Mouse (Mus musculus): ENCODE results near the gene Rcc1l.

The Rcc1l gene

DNA sequence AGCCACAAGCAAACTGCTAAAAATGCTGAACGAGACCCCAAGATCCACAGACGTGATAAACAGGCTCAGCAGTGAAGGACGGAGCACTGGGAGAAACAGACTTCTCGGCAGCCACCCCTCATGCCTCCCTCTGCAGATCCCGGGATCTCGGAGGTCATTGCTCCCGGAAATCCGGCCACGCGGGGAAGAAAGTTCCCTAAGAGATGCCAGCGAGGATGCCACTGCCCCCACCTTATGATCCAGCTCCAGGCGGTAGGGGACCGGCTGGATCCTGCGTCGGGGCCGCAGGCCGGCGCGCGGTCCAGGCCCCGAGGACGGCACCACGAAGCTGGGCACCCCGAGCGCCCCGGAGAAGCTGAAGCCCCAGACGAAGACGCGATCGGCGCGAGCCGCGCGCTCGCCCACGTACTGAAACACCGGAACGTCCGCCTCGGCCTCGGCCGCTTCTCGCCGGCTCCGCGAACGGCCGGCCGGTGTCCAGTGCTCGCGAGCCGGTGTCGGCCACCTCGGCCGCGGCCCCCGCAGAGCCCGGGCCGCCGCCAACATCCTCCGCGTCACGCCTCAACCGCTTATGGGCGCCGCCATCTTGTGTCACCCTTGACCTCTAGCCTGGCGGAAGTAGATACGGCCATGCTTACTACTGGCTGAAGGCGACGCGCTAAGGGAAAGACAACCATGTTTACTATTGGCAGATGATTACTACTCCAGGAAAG lies at the start of gene Rcc1l:
Rcc1l (minus strand) TSS at position 606 of the 713 bp plus-strand sequence.
- DNase-seq (ENCODE audit: low read depth): peak; percentile 79

DNA sequence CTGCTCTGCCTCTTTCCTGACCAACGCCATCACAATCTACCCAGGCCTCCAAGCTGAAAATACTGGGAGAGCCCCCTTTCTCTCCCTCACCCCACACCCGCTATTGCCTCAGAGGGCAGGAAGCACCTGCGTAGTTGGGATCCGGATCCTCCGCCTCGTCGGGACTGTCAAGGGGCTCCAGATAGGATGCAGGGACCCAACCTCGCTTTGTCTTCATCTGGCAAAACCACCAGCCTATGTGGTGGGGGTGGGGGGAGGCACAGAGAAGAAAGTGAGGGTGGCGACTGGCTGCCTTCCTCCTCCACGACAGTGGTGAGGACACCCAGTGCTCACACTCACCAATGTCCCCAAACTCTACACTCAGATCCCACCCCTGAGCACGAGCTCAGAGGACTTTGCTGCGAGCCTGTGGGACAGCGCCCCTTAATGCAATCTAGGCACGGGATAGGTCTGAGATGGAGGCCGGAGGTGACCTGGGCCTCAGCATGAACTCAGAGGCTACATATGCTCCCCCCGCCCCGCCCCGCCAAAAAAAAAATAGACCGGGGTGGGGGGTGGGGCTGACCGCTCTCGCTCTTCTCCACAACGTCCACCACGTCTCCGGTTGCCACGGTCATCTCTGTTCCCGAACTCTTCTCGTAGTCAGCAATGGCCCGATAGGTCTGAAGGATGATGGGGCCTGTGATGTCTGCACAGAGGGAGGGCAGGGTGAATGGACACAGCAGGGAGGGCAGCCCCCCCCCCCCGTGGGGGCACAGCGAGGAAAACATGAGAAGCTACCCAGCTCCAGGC lies 48.7 kb upstream of the Rcc1l start:
- DNase-seq (ENCODE audit: low read depth): no peak

DNA sequence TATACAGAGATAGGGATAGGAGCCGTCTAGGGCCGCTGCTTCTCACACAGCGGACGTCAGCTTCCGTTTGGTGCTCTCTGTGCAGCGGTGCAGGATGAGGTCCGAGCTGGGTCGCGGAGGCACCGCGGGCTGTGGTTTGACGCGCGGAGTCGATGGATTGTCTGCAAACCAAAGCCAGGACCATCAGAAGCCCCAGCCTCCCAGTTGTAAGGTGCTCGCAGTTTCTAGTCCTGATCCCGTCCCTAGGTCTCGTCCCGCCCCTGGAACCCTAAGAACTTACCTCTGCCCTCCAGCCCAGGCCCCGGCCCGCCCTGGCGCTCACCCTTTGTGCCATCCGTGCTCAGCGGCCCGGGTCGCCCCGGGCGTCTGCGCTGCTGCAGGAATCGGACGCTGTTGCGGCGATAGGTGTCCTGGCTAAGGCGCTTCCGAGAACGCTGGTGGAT lies 45.2 kb upstream of the Rcc1l start:
- no peak for DNase-seq (ENCODE audit: low read depth)

DNA sequence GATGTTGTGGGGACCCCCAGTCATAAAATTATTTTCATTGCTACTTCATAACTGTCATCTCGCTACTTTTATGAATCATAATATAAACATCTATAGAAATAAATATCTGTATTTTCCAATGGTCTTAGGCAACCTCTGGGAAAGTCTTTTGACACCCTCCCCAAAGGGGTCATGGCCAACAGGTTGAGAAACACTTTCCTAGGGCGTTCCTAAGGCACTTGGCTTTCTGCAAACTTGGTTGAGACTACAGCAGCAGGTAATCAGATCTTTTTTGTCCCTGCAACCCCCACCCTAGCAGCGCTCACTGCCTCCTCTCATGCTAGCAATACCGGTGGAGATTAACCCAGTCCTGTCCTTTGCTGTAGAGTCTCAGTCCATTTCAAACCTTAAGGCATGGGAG lies 44.7 kb upstream of the Rcc1l start:
- no peak for DNase-seq (ENCODE audit: low read depth)

DNA sequence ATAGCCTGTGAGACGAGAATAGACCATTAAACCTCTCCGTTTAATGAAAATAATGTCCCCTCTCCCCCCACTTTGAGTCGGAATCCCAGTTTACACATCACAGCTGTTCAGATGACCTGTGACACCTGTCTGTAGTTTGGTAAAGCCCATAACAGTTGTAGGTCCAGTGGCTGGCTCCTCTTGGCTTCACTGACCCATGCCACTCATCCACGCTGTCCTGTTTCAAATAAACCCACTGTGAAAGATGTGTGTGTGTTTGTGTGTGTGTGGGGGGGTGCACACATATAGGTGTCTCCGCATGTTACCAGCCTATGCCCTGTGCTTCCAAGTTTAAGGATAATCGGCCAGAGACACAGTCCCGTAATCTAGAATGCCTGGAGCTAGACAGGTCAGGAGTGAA lies 41.3 kb upstream of the Rcc1l start:
- no peak for DNase-seq (ENCODE audit: low read depth)

DNA sequence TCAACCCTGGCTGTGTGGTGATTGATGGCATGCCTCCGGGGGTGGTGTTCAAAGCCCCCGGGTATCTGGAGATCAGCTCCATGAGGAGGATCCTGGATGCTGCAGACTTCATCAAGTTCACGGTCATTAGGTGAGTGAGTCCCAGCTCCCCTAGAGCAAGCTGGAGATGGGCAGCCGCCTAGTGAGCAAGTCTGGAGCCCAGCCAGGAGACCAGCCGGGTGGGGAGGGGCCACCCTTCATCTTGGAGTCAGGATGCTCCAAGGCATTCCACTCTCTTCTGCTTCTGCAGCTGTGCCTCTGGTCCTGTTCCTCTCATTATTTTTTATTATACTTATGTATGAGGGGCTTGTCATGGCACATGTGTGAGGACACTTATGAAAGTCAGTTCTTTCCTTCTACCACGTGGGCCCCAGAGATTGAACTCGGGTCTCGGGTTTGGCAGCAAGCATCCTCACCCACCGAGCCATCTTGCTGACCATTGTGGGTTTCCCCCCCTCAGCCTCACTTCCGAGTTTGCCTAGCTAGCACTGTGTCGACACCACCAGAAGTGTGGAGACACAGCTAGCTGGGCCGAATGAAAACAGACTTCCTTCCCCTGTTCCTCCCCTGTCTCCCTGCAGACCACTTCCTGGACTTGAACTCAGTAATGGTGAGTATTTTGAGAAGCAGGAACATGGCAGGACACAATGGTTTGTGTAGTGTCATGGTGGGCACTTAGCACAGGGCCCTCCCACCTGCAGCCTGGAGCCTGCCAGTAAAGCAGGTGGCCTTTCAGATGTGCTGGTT lies 37.6 kb upstream of the Rcc1l start:
- no peak for DNase-seq (ENCODE audit: low read depth)

DNA sequence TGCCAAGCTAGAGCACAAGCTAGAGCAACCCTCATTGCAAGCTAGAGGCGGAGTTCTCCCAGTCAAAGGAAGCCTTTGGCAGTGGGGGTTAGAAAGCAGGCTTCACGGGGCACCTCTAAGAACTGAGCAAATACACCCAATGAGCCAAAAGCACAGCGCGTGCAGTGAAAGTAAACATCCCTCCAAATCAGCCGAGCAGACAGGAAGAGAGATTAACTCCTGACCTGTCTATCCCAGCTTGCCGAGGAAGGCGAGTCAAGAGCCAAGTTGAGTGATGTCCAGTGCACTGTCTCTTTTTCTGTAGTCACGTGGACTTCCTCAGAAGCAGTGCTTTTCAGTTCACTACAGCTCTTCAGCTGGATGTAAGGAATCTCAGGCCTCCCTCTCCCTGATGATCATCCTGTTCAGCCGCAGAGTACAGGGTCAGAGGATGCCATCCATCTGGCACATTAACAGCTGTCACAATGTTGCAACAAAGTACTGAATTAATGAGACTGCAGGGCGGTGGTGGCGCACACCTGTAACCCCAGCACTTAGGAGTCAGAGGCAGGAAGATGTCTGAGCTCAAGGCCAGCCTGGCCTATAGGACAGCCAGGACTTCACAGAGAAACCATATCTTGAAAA lies 33.5 kb upstream of the Rcc1l start:
- DNase-seq (ENCODE audit: low read depth): no peak

DNA sequence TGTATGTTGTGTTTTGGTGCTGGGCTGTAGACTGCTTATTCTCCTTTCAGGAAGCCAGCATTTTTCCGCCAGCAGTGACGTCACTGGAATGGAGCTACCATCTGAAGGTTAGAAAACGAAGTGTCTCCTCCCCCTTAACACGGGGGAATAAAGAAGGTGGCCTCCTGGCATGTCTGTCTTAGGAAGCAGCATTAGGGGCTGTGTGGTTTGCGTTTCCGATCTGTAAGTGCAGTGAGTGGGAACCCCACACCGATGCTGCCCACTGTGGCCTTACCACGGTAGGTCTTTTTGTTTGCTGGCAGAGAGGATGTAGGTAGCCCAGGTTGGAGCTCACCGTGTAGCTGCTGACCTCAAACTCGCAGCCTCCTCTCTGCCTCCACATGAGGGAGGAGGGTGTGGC lies 30.1 kb upstream of the Rcc1l start:
- DNase-seq (ENCODE audit: low read depth): no peak

DNA sequence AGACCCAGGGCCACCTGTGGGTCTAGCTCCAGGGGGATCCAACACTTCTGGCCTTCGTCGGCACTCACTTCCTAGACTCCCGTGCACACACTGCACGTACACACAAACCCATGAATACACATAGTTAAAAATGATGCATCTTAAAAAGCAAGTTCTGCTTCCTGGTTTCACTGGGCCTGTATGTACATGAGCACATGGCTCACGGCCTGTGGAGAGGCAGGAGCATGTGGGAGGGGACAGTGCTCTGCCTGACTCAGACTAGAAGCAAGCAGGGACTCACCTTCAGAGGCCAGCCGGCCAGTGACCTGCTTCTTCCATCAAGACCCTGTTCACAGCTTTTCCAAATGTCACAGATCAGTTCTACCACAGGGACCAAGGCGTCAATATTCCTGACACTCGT lies 17.1 kb upstream of the Rcc1l start:
- DNase-seq (ENCODE audit: low read depth): no peak

DNA sequence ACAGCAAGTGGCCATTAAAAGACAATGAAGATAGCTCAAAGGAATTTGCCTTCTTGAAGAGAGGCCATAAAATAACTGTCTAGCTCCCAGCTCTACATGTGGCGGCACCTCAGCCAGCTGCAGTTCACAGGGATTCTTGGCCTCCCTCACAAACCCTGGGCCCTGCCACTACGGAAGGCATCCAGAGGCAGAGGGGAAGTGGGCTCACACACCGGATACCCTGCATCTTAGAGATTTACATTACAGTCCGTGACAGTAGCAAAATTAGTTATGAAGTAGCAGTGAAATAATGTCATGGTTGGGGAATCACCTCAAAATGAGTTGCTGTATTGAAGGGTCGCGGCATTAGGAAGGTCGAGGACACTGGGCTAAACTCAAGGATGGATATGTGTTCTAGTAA lies 12.0 kb upstream of the Rcc1l start:
- DNase-seq (ENCODE audit: low read depth): no peak

DNA sequence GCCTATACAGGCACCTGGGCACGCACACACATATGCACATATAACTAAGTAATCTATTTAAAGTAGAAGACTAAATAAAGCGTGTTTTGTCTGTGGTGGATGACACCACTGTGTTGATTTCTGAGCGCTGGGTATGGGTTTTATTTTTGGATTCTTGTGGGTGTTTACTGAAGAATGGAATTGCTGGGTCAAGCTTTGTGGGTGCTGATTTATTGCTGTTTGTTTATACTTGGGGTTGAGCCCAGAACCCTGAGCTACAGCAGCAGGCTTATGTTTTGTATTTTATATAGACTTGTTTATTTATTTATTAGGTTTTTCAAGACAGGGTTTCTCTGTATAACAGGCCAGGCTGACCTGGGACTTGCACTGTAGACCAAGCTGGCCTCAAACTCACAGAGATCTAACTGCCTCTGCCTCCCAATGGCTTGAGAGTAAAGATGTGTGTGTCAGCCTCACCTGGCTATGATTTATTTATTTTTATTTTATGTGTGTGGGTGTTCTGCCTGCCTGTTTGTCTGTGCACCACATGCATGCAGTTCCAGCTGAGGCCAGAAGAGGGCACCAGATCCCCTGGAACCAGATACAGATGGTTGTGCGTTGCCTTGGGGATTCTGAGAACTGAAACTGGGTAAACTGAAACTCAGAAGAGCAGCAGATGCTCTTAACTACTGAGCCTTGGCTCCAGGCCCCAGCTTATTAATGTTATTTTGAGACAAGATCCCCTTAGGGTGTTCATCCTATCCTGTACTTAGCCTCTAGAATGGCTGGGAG lies 10.6 kb upstream of the Rcc1l start:
- DNase-seq (ENCODE audit: low read depth): no peak

DNA sequence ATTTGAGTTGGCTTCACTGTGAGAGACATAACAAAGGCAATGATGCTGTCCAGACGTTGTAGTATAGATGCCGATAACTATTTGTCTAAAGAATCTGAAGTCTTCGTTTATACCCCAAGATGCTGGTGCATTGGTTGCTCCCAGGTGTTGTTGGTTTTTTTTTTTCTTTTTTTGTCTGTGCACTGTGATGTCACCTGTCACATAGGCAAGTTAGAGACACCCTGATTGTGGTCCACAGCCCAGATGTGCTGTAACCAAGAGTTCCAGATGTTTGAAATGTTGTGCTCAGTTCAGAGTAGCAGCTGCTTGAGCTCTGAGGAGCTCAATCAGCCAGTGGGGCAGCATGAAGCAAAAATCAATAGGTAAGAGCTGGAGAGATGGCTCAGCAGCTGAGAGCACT lies 9.5 kb upstream of the Rcc1l start:
- no peak for DNase-seq (ENCODE audit: low read depth)

DNA sequence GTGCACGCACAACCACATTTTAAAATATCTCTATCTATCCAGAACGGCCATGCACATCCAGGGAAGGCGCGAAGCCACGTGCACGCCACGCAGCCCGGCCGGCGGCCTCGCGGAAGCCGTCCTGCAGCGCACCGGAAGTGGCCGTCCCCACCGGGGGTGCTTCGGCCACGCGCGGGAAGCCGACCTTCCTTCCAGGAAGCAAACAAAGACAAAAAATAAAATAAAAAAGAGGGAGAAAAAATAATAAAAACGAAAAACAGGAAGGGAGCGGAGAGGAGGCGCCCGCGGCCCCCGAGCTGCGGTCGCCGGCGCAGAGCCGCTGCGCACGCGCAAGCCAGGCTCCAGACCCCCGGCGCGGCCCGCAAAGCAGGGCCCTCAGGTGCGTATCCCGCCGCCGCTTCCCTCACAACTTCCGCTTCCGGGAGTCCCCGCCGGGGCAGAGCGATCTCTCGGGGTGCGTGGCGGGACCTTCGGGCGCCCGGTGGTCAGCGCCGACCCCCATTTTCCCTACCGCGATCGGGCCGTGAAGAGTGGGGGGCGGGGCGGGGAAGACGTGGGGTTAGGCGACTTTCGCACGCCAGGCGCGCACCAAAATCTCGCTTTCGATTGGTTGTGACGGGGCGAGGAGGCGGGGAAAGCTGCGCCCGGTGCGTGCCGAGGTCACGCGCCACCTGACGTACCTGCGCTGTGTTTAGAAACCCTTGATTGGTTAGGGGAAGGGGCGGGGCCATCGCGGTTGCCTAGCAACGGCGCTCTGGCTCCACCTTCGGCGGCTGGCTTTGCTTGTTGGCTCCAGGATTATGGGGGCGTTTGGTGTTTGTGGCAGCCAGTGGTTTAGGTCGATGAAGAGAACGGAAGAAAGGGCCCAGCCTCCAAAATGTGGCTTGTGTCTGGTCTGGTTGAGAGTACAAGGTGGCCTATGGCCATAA lies 7.6 kb upstream of the Rcc1l start, which contains the start of gene Gtf2ird2:
Gtf2ird2 (plus strand) TSS at position 140 of the 929 bp plus-strand sequence.
- DNase-seq (ENCODE audit: low read depth): peak; percentile 97

DNA sequence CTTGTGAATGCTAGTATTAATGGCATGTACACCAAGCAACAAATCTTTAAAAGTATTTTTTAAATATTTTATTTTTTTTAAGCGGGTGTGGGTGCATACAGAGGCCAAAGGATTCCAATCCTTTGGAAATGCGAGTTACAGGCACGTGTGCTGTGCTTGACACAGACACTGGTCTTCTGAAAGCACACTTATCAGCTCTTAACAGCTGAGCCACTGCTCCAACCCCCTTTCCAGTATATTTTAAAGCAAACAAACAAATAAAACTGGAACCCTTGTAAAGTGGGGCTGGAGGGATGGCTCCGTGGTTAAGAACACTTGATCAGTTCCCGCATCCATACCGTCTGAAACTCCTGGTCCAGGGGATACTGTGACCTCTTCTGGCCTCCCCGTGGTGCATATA lies 6.6 kb upstream of the Rcc1l start:
- DNase-seq (ENCODE audit: low read depth): no peak

DNA sequence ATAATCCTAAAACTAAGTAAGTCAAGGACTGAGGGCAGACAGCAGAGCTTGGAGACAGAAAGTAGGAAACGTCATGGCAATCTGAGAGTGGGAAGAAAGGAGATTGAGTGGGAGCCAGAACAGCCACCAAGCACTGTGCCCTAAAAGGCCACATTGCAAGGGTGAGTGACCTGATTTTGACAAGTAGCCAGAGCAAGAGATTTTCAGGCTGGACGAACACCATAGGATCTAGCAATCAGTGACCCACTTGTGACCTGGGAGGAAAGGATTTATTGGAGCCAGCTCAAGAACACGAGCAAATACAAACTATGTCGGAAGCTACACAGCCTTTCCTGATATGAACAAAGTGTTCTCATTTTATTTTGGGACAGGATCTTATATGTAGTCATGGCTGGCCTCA lies 6.2 kb upstream of the Rcc1l start:
- no peak for DNase-seq (ENCODE audit: low read depth)

DNA sequence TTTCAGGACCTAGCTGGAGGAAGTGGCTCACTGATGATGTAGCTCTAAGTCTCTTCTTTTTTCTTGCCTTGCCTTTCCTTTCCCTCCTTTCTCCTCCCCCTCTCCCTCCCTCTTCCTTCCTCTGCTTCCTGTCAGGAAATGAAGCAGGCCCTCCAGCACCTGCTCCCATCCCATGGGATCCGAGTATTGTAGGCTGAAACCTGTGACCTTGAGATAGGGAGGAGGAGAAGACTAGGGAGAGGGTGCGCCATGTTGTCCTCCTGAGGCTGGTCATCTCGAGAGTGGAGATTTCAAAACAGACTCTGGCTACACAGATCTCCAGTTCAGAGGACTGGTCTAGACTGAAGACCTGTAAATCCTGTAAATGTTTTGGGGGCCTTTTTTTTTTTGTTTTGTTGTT lies 5.6 kb upstream of the Rcc1l start:
- DNase-seq (ENCODE audit: low read depth): no peak

DNA sequence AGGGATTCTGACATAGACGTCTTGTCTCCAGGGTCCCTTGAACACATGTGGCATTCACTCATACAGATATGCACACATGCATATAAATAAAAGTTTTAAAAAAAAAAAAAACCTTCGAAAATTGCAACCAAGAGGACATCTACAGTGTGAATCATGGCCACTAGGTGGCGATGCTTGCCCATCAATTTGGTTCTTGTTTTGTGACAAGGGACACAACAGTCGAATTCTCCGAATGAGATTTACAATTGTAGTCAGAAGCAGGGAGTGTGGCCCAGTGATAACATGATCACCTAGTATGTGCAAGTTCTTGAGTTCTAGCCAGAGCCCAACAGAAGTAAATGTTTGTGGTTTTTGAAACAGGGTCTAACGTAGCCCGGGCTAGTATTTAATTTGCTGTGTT lies 3.3 kb upstream of the Rcc1l start:
- DNase-seq (ENCODE audit: low read depth): peak; percentile 75

DNA sequence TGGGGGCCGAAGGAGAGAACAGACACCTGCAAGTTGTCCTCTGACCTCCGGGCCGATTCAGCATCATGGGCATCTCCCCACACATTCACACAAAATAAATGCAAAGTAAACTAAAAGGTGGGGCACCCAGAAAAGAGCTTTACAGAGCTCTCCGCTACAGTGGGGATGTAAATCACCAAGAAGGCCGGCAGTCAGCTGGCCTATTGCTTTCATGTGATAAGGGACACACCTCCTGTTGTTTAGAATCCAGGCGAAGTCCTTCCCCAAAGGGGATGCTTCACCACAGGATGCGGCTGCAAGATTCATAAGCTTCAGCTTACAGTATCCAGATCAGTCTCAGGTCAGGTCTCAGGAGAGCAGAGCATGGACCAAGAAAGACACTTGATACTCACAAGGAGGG lies 2.0 kb upstream of the Rcc1l start:
- no peak for DNase-seq (ENCODE audit: low read depth)

DNA sequence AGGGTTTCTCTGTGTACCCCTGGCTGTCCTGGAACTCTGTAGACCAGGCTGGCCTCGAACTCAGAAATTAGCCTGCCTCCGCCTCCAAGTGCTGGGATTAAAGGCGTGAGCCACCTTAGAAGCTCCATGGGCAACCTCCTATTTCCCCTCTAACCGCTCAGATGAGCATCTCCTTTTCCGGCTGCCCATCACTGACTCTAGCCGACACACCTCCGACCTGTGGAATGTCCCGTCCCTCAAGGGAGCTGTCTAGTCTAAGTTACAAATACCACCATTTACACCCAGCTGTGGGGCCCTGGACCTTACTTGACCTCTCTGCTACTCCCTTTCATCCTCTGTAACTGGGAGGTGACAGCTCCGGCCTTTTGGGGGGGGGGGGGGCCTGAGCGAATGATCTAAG lies 878 bp downstream of the Rcc1l start:
- no peak for DNase-seq (ENCODE audit: low read depth)

DNA sequence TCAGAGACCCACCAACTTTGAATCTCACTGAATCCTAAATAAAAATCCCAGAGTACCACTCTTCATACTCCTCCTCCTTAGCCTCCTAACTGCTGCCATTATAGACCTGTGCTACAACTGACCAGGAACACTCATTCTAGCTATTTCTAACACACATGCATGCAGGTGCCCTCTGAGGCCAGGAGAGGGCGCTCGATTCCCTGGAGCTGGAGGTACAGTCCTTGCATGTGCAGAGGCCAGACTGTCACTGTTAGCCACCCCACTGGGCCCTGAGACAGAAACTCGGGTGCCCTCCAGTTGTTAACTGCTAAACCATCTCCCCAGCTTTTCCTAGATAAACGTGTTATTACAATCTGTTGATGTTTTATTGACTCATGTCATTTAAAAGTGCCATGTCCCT lies 3.4 kb downstream of the Rcc1l start:
- no peak for DNase-seq (ENCODE audit: low read depth)
